Mouse (Mus musculus) liver, adult (tissue): ENCODE results near the gene Steap3.

ENCODE experiments used
- GATA4 ChIP-seq: IDR thresholded peaks from 2 replicates; pipeline ENCODE4 v1.6.1; 2014; ENCODE audit warnings: mild to moderate bottlenecking, low read length; ENCODE audit not compliant: insufficient replicate concordance

Gene Steap3

DNA sequence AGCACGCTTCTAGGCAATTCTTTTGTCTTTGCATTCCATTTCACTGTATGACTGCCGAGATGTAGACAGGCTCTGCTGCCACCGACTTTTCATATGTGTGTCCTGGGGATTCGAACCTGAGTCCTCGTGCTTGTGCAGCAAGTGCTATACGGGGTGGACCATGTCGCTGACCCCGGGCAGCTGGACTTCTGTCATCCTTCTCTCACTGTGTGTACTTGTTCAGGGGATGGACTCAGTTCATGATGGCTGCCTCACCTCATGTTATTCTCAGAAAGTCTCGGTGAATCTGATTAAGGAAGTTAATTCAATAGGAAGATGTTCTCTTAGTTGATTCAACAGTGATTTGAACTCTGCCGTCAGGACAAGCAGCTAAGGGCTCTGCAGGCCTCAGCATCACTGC is 78.9 kb downstream of the Steap3 start:
- no peak for TF ChIP-seq GATA4

DNA sequence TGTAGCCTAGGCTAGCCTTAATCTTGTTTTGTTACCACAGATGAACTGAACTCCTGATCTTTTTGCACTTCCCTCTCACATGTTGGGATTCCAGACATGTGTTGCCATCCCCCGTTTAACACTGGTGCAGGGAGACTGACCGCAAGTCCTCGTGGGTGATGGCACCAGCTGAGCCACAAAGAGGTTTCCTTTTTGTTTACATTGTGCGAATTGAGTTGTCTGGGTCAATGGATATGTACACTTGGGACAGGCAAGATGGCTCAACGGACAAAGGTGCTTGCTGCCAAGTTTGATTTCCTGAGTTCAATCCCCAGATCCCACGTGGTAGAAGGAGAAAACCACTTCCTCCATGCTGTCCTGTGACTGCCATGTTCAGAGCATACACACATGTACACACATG is 80.2 kb downstream of the Steap3 start:
- TF ChIP-seq GATA4, result no peak

- no peak for TF ChIP-seq GATA4
These were observed 81.6 kb downstream of the Steap3 start for GRCm38 (mm10) chr1:120190946-120191345.

GRCm38 (mm10) chr1:120190300-120190699 is 82.2 kb downstream of the Steap3 start:
- no peak for TF ChIP-seq GATA4

- TF ChIP-seq GATA4, result no peak
These were observed 83.3 kb downstream of the Steap3 start for GRCm38 (mm10) chr1:120189206-120189605.

DNA sequence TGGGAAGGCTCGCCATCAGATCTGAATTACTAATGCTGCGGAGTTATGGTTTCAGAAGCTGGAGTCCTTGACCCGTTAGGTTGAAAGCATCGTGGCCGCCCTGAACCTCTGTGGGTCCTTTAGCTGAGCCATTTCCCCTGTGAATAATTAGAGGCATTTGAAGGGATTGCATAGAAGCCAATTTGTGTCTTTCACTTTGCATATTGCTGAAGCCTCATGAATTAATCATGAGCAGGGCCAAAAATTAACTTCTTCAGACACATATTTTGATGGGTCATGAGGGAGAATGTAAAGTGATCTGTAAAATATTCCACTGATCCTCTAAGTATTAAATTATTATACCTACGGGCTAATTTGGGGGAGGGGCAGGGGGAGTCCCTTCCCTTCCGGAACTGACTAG is 85.4 kb downstream of the Steap3 start:
- no peak for TF ChIP-seq GATA4

- TF ChIP-seq GATA4, result no peak
These were observed 85.8 kb downstream of the Steap3 start for GRCm38 (mm10) chr1:120186655-120187054.

DNA sequence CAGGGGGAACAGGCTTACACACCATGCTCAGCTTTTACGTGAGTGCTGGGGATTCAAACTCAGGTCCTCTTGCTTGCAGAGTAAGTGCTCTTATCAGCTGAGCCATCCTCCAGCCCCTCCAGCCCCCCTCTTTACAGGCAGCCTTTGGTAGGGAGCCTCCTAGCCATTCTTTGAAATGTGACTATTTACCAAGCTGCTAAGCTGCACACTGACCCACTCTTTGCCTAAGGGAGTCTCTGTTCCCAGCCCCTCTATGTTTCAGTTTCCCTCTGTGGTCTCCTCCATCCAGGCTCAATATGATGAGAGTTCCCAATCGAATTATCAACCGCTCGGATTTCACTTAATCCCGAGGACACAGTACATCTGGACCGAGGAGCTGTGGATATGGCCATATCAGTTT is 86.3 kb downstream of the Steap3 start:
- no peak for TF ChIP-seq GATA4

- TF ChIP-seq GATA4, result no peak
These were observed 95.4 kb downstream of the Steap3 start for GRCm38 (mm10) chr1:120177141-120177540.

- TF ChIP-seq GATA4, result no peak
These were observed 96.2 kb downstream of the Steap3 start for GRCm38 (mm10) chr1:120176313-120176712.

DNA sequence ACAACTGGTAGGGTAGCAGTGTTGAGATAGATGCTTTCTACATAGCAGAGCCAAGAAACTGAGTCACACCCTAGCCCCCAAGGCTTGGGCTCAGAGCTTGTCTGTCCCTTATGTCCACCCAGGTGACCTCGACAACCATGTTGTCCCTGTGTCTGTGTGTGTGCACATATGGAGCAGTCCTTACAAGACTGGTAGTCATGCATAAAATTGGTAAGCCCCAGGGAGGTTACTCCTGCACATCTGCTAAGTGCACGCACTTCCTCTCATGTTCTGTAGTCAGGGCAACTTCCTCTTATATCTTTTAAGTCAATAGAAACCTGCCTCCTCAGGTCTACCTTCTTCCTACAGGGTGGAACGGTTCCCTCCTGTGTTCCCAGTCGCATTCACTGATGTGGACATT is 97.5 kb downstream of the Steap3 start:
- no peak for TF ChIP-seq GATA4

DNA sequence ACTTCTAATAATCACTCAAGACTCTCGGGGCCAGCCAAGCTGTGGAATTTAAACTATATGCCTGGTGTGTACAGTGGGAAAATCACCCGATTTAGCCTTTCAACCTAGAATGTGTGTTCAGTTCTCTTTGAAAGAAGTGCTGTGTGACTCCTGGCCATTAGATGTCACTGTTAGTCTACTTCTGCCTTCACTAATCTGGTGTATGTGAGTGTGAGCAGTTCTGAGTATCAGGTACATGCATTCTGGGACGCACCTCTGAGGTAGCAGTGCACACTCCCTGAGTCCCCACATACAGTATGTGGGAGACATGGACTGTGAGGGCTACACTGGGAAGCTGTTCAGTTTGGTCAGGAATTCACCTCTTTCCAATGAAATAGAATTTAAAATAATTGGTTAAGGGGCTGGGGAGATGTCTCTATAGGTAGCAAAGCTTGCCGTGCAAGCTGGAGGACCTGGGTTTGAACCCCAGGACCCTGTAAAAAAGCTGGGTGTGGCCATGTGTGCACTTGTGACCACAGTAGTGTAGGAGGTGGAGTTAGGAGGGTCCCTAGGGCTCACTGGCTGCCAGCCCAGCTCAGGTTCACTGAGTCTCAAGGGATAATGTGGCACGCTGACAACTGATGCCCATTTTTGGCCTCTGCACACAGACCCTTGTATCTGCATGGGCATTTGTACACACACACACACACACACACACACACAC is 100.5 kb downstream of the Steap3 start:
- no peak for TF ChIP-seq GATA4

- no peak for TF ChIP-seq GATA4
These were observed 102.2 kb downstream of the Steap3 start for GRCm38 (mm10) chr1:120170307-120170706.

DNA sequence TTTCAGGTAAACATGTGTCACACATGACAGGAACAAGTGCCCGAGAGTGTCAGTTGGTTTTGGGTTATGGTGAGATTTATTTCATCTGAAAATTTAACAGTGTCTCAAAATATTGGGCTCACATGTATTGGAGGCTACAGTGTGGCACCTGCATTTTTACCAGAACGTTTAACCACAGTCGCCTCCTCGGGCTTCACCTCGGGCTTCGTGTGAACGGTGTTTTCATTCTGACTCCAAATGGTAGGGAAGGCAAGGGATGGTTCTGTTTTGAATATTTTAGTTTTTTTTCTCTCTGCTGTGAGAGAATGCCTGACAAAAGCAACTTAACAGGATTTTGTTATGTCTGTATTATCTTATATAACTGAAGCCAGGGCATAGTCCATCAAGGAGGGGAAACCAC is 103.8 kb downstream of the Steap3 start:
- no peak for TF ChIP-seq GATA4

- no peak for TF ChIP-seq GATA4
These were observed 104.5 kb downstream of the Steap3 start for GRCm38 (mm10) chr1:120168016-120168415.

- TF ChIP-seq GATA4, result no peak
These were observed 109.9 kb downstream of the Steap3 start for GRCm38 (mm10) chr1:120162616-120163015.

DNA sequence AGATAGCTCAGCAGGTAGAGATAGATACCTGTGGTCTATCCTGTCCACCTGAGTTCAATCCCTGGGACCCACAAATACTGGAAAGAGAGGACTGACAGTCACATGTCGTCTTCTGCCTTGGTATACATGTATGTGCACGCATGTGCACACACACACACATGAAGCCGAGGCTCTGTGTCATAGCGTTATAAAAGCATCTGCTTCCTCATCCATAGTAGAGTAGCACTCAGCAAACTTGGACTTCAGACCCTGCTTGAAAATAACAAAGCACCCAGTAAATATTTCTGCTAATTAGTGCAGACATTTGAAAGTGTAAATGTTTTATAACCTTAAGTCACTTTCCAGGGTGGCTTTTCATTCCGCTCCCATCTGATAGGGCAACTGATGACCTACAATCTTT is 111.0 kb downstream of the Steap3 start:
- no peak for TF ChIP-seq GATA4

GRCm38 (mm10) chr1:120158474-120159127 is 113.9 kb downstream of the Steap3 start:
- TF ChIP-seq GATA4, result no peak

DNA sequence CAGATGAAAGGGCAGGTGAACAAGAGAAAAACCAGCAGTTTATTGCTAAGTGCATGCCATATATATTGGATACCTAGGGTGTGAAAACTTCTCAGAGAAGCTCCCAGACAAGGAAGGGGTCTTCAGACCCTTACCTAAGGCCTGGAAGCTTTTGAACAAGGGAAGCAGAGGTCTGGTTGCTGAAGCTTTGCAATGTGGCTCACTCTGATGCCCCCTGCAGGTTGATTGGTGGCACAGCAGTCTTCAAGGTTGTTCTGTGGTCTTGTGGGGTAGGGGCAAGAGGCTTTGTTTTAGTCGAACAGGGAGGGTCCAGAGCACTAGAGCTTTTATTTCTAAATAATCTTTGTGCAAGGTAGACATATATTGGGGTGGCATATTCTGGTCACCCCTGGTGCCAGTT is 117.2 kb downstream of the Steap3 start:
- TF ChIP-seq GATA4, result no peak
